Mouse (Mus musculus) neural tube, embryonic 12.5 days (tissue): ENCODE measurements around the gene Sec24b. TPM values are rescaled to one million over a fixed set of nuclear protein-coding genes. Genes with fewer than 3 reads are reported as not detected.

Experiments
- ATAC-seq: fragments of 200-750 bp; cut with Nextera tagmentation; 2 replicates; pipeline ENCODE4 v1.8.0; 2017; ENCODE audit warnings: low read depth, mild to moderate bottlenecking, moderate TSS enrichment, moderate library complexity; ENCODE audit not compliant: low FRiP score
- H3K27ac ChIP-seq: fragments of 300-500 bp; sonication (generic); 2 replicates; pipeline ENCODE4 v1.5.1; 2016
- H3K27me3 ChIP-seq: fragments of 300-500 bp; sonication (generic); replicated peaks from 2 replicates; pipeline ENCODE4 v1.6.1; 2016; ENCODE audit warnings: mild to moderate bottlenecking
- H3K36me3 ChIP-seq: fragments of 300-500 bp; sonication (generic); 2 replicates; pipeline ENCODE4 v1.6.1; 2016; ENCODE audit warnings: mild to moderate bottlenecking
- H3K4me1 ChIP-seq: fragments of 300-500 bp; sonication (generic); 2 replicates; pipeline ENCODE4 v1.6.1; 2016
- H3K4me2 ChIP-seq: fragments of 300-500 bp; sonication (generic); replicated peaks from 2 replicates; pipeline ENCODE4 v1.6.1; 2016; ENCODE audit warnings: mild to moderate bottlenecking
- H3K4me3 ChIP-seq: fragments of 300-500 bp; sonication (generic); 2 replicates; pipeline ENCODE4 v1.5.1; 2016
- H3K9ac ChIP-seq: fragments of 300-500 bp; sonication (generic); 2 replicates; pipeline ENCODE4 v1.6.1; 2016; ENCODE audit warnings: mild to moderate bottlenecking
- H3K9me3 ChIP-seq: fragments of 300-500 bp; sonication (generic); 2 replicates; pipeline ENCODE4 v1.6.1; 2016; ENCODE audit warnings: mild to moderate bottlenecking
- WGBS: fragments of 180-500 bp; shearing (Covaris S2); methylation state at CpG from one replicate; pipeline ENCODE4 v1.1.7; 2016; 5-methylcytosine and 5-hydroxymethylcytosine counted together
- polyA plus RNA-seq: library from polyadenylated mRNA; unstranded; fragments of >200 nt; fragmentation: Nextera tagmentation; extraction: Ambion mirVana; gene quantifications from 2 replicates; pipeline ENCODE4 v1.2.1, GENCODE M21; 2016

Gene Sec24b
- polyA plus RNA-seq, 1 experiment from 2014 or later: 35.0 TPM

DNA sequence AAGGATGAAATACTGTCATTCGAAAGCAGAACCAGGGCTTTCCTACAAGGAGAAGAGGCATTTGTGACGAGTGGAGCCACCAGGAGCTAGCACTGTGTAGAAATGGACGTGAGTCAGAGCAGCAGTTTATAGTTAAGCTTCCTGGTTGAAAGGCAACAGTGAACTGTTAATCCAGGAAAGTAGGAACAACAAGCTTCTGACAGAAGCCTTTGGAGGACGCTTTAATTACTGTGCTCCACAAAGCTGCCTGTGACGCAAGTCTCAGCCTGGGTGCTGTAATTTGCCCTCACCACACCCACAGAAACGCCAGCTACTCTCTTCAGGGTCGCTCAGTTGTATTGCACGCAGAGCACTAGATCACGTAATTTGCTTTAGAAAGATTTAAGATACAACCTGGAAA lies 124.8 kb downstream of the Sec24b start:
- Histone ChIP-seq H3K4me3 (no peak overlapping the region), H3K9ac (no peak overlapping the region), H3K27ac (no peak overlapping the region), H3K4me1 (no peaks in the 10 kb centered on the region), H3K9me3 (no peaks in the 10 kb centered on the region), H3K36me3 (no peaks in the 10 kb centered on the region), H3K4me2 (no peak overlapping the region), H3K27me3 (no peaks in the 10 kb centered on the region)
- 40% methylated on average over 9 of the region's 9 CpGs for WGBS
- ATAC-seq: no peak

Other genes with a start within 250 kb of the Sec24b start
- 0.13 TPM in 1 of 2 replicates, not detected in the other for gene Rrh, start 239.0 kb downstream of the Sec24b start, polyA plus RNA-seq
- 86.9 and 88.4 TPM in 2 replicates for gene Gar1, start 230.2 kb downstream of the Sec24b start, polyA plus RNA-seq
- 0.22 and 0.32 TPM in 2 replicates for gene Cfi, start 225.7 kb downstream of the Sec24b start, polyA plus RNA-seq
- gene Pla2g12a, start 182.9 kb downstream of the Sec24b start, polyA plus RNA-seq: 22.6 and 24.4 TPM in 2 replicates
- gene Casp6, start 160.1 kb downstream of the Sec24b start, polyA plus RNA-seq: 53.2 and 54.6 TPM in 2 replicates
- 2.0 and 2.6 TPM in 2 replicates for gene Mcub, start 91.3 kb downstream of the Sec24b start, polyA plus RNA-seq
- gene Col25a1, start 69.9 kb upstream of the Sec24b start, polyA plus RNA-seq: 5.4 and 6.2 TPM in 2 replicates